Mouse (Mus musculus) R1 (cell line): Measurements from ENCODE around the gene Wnt3a.
A peak's percentile ranks its signal among the peaks of the same experiment; 100 is the strongest.

Experiments used
- DNase-seq: peaks from one replicate; pipeline ENCODE4 v3.0.0-alpha.2; 2018; ENCODE audit warnings: low read depth, low spot score

Wnt3a gene

GRCm38 (mm10) chr11:59290702-59291303 lies at the start of gene Wnt3a:
Wnt3a (minus strand) TSS chr11:59290752.
- DNase-seq, result peak; percentile 57

- no peak for DNase-seq
Measured at GRCm38 (mm10) chr11:59338736-59339120, 48.2 kb upstream of the Wnt3a start.

GRCm38 (mm10) chr11:59337955-59338735 lies 47.6 kb upstream of the Wnt3a start:
- no peak for DNase-seq

- DNase-seq, result no peak
Measured at GRCm38 (mm10) chr11:59336381-59336780, 45.8 kb upstream of the Wnt3a start.

GRCm38 (mm10) chr11:59335942-59336341 lies 45.4 kb upstream of the Wnt3a start:
- no peak for DNase-seq

- no peak for DNase-seq
Measured at GRCm38 (mm10) chr11:59335150-59335549, 44.6 kb upstream of the Wnt3a start.

- DNase-seq, result no peak
Measured at GRCm38 (mm10) chr11:59332938-59333337, 42.4 kb upstream of the Wnt3a start.

GRCm38 (mm10) chr11:59331167-59331869 lies 40.8 kb upstream of the Wnt3a start:
- no peak for DNase-seq

GRCm38 (mm10) chr11:59330560-59330959 lies 40.0 kb upstream of the Wnt3a start:
- DNase-seq, result peak; percentile 79

GRCm38 (mm10) chr11:59329616-59330015 lies 39.1 kb upstream of the Wnt3a start:
- no peak for DNase-seq

GRCm38 (mm10) chr11:59327625-59328024 lies 37.1 kb upstream of the Wnt3a start:
- DNase-seq, result peak; percentile 22

- DNase-seq, result no peak
Measured at GRCm38 (mm10) chr11:59324777-59325176, 34.2 kb upstream of the Wnt3a start.

GRCm38 (mm10) chr11:59322988-59323387 lies 32.4 kb upstream of the Wnt3a start:
- DNase-seq, result no peak

GRCm38 (mm10) chr11:59316517-59316916 lies 26.0 kb upstream of the Wnt3a start:
- DNase-seq, result no peak

GRCm38 (mm10) chr11:59313944-59314343 lies 23.4 kb upstream of the Wnt3a start:
- no peak for DNase-seq

- DNase-seq, result peak; percentile 59
Measured at GRCm38 (mm10) chr11:59313029-59313811, 22.7 kb upstream of the Wnt3a start.

- DNase-seq, result no peak
Measured at GRCm38 (mm10) chr11:59312501-59312900, 21.9 kb upstream of the Wnt3a start.

GRCm38 (mm10) chr11:59312060-59312459 lies 21.5 kb upstream of the Wnt3a start:
- no peak for DNase-seq

- DNase-seq, result no peak
Measured at GRCm38 (mm10) chr11:59309976-59310375, 19.4 kb upstream of the Wnt3a start.

- no peak for DNase-seq
Measured at GRCm38 (mm10) chr11:59309106-59309805, 18.7 kb upstream of the Wnt3a start.

- no peak for DNase-seq
Measured at GRCm38 (mm10) chr11:59308625-59309024, 18.1 kb upstream of the Wnt3a start.
